Mouse (Mus musculus): Measurements from ENCODE around the gene Xpr1.

- TF ChIP-seq CTCF (IDR thresholded peaks at IDR 0.05; ENCODE audit: control insufficient read depth, insufficient read depth, insufficient read length), result no peak
- no peak for TF ChIP-seq USF1 (IDR thresholded peaks at IDR 0.05; ENCODE audit: low read depth)
- no peak for TF ChIP-seq CEBPB (IDR thresholded peaks at IDR 0.05; ENCODE audit: low read depth)
- TF ChIP-seq MAX (IDR thresholded peaks at IDR 0.05), result no peak
Measured at GRCm38 (mm10) chr1:155412705-155413104, 4.5 kb downstream of the Xpr1 start.

All from C2C12 (cell line).